Mouse (Mus musculus) cerebral cortex, adult 2 months (tissue): ENCODE data around the gene Fam240a.

Source experiments
- WGBS: fragments of 180-500 bp; shearing (Covaris S2); methylation state at CpG from one replicate; pipeline ENCODE4 v1.1.7; 2018; 5-methylcytosine and 5-hydroxymethylcytosine counted together

The Fam240a gene

GRCm38 (mm10) chr9:110895507-110895906 is 21.2 kb downstream of the Fam240a start:
- WGBS = 76% methylated on average over 5 of the region's 5 CpGs

- WGBS = 82% methylated on average over 10 of the region's 10 CpGs
Observed at GRCm38 (mm10) chr9:110893429-110893828, 23.2 kb downstream of the Fam240a start.

- WGBS = 89% methylated on average over 3 of the region's 3 CpGs
Observed at GRCm38 (mm10) chr9:110892552-110892951, 24.1 kb downstream of the Fam240a start.

GRCm38 (mm10) chr9:110891077-110891828 is 25.4 kb downstream of the Fam240a start:
- WGBS = 83% methylated on average over 12 of the region's 12 CpGs

- 25% methylated on average over 21 of the region's 21 CpGs for WGBS
Observed at GRCm38 (mm10) chr9:110890026-110890783, 26.5 kb downstream of the Fam240a start.

GRCm38 (mm10) chr9:110888935-110889334 is 27.7 kb downstream of the Fam240a start:
- WGBS = 95% methylated on average over 14 of the region's 14 CpGs

- 69% methylated on average over 9 of the region's 9 CpGs for WGBS
Observed at GRCm38 (mm10) chr9:110887388-110888303, 29.0 kb downstream of the Fam240a start.

- WGBS = 76% methylated on average over 7 of the region's 7 CpGs
Observed at GRCm38 (mm10) chr9:110881953-110882352, 34.7 kb downstream of the Fam240a start.

- WGBS = 77% methylated on average over 4 of the region's 4 CpGs
Observed at GRCm38 (mm10) chr9:110880772-110881171, 35.9 kb downstream of the Fam240a start.

GRCm38 (mm10) chr9:110879998-110880561 is 36.6 kb downstream of the Fam240a start, which contains the start of gene Tmie:
Gene Tmie (minus strand): TSS chr9:110880113.
- under 1% methylated on average over 50 of the region's 57 CpGs for WGBS

- 30% methylated on average over 12 of the region's 12 CpGs for WGBS
Observed at GRCm38 (mm10) chr9:110879191-110879920, 37.3 kb downstream of the Fam240a start, which contains the start of gene Als2cl. Gene Als2cl (plus strand): TSS chr9:110879870.

- 72% methylated on average over 5 of the region's 5 CpGs for WGBS
Observed at GRCm38 (mm10) chr9:110877888-110878287, 38.8 kb downstream of the Fam240a start.

- WGBS = 93% methylated on average over 1 of the region's 1 CpGs
Observed at GRCm38 (mm10) chr9:110877353-110877752, 39.3 kb downstream of the Fam240a start.

- WGBS = 50% methylated on average over 6 of the region's 6 CpGs
Observed at GRCm38 (mm10) chr9:110875288-110875695, 41.4 kb downstream of the Fam240a start.

GRCm38 (mm10) chr9:110874660-110875191 is 41.9 kb downstream of the Fam240a start:
- WGBS = 44% methylated on average over 3 of the region's 3 CpGs

GRCm38 (mm10) chr9:110873681-110874659 is 42.7 kb downstream of the Fam240a start:
- 14% methylated on average over 40 of the region's 40 CpGs for WGBS

GRCm38 (mm10) chr9:110871030-110871429 is 45.6 kb downstream of the Fam240a start:
- WGBS = 30% methylated on average over 7 of the region's 7 CpGs
